8 mouse cellular contexts compared by ENCODE assay signal in genomic region chr12:109436852-109437251, GRCm38 (mm10). TPM values are rescaled to one million over a fixed set of nuclear protein-coding genes. Genes with fewer than 3 reads are reported as not detected.
A peak's percentile ranks its signal among the peaks of the same experiment; 100 is the strongest.
DNase-seq lines count a peak whose midpoint lies in the region; ATAC-seq and TF ChIP-seq lines count a peak whose summit lies in the region.

No protein-coding gene starts in this region.

- H3K9ac ChIP-seq in lung, embryonic 14.5 days, result peak overlapping the region; percentile 36; the same call in 1 of the 2 replicates
- H3K9ac ChIP-seq in intestine, embryonic 16.5 days (ENCODE audit: low read depth, low read length), result peak overlapping the region; percentile 46
- H3K9ac ChIP-seq in neural tube, embryonic 11.5 days (ENCODE audit: low read length), result no peak overlapping the region

- H3K4me1 ChIP-seq in lung, embryonic 14.5 days (ENCODE audit: insufficient read depth), result peaks cover 52% of the 10 kb centered on the region
- peaks cover 55% of the 10 kb centered on the region for H3K4me1 ChIP-seq in intestine, embryonic 16.5 days (ENCODE audit: control insufficient read depth, insufficient read depth, low read length)
- H3K4me1 ChIP-seq in neural tube, embryonic 11.5 days (ENCODE audit: control insufficient read depth, insufficient read depth, low read length), result peaks cover 20% of the 10 kb centered on the region

- H3K9me3 ChIP-seq in lung, embryonic 14.5 days (ENCODE audit: low read depth, low read length), result no peaks in the 10 kb centered on the region
- H3K9me3 ChIP-seq in intestine, embryonic 16.5 days (ENCODE audit: control insufficient read depth, low read length), result no peaks in the 10 kb centered on the region
- no peaks in the 10 kb centered on the region for H3K9me3 ChIP-seq in neural tube, embryonic 11.5 days (ENCODE audit: control insufficient read depth, low read length)

- H3K4me3 ChIP-seq in lung, embryonic 14.5 days (ENCODE audit: low read depth, low read length), result no peak overlapping the region
- no peak overlapping the region for H3K4me3 ChIP-seq in intestine, embryonic 16.5 days (ENCODE audit: low read length)
- no peak overlapping the region for H3K4me3 ChIP-seq in neural tube, embryonic 11.5 days (ENCODE audit: low read depth, low read length)

- H3K4me2 ChIP-seq in lung, embryonic 14.5 days, result 0 out of 2 replicates have a peak overlapping the region, but pooled peaks have one; percentile 3
- H3K4me2 ChIP-seq in intestine, embryonic 16.5 days (ENCODE audit: low read depth, low read length), result peak overlapping the region; percentile 3
- H3K4me2 ChIP-seq in neural tube, embryonic 11.5 days (ENCODE audit: low read depth), result no peak overlapping the region

- H3K36me3 ChIP-seq in lung, embryonic 14.5 days (ENCODE audit: insufficient read depth), result no peaks in the 10 kb centered on the region
- H3K36me3 ChIP-seq in intestine, embryonic 16.5 days (ENCODE audit: control insufficient read depth, insufficient read depth, low read length), result no peaks in the 10 kb centered on the region
- H3K36me3 ChIP-seq in neural tube, embryonic 11.5 days (ENCODE audit: control insufficient read depth, insufficient read depth, low read length), result no peaks in the 10 kb centered on the region

- peak; percentile 23; the same call in 1 of the 2 replicates for ATAC-seq in lung, embryonic 14.5 days (ENCODE audit: insufficient read depth)
- ATAC-seq in intestine, embryonic 16.5 days, result peak; percentile 59
- 0 out of 2 replicates have a peak, but pooled peaks have one; percentile 3 for ATAC-seq in neural tube, embryonic 11.5 days (ENCODE audit: insufficient read depth, low FRiP score, low TSS enrichment)

- H3K27ac ChIP-seq in lung, embryonic 14.5 days (ENCODE audit: low read depth), result peak overlapping the region; percentile 75; the same call in 1 of the 2 replicates
- H3K27ac ChIP-seq in intestine, embryonic 16.5 days (ENCODE audit: low read length), result peak overlapping the region; percentile 69
- H3K27ac ChIP-seq in neural tube, embryonic 11.5 days (ENCODE audit: low read depth, low read length), result no peak overlapping the region

- 14% methylated on average over 12 of the region's 12 CpGs for WGBS in lung, embryonic 14.5 days
- WGBS in intestine, embryonic 16.5 days, result 20% methylated on average over 12 of the region's 12 CpGs
- 19% methylated on average over 12 of the region's 12 CpGs for WGBS in neural tube, embryonic 11.5 days

- TF ChIP-seq CTCF in lung, embryonic 14.5 days (IDR thresholded peaks at IDR 0.05; ENCODE audit: low read depth), result no peak

- peak; percentile 59 for DNase-seq in embryo, embryonic 11 days
- DNase-seq in embryo, embryonic 10.5 days (ENCODE audit: low spot score), result no peak
- DNase-seq in lung, embryonic 14.5 days, result peak; percentile 53
- no peak for DNase-seq in lung, postnatal 14 days
- no peak for DNase-seq in neural tube, embryonic 11.5 days (ENCODE audit: low spot score)
- DNase-seq in left cerebral cortex, adult 11 months (ENCODE audit: low spot score), result no peak
- no peak for DNase-seq in retina, postnatal 1 day

- no peaks in the 10 kb centered on the region for H3K27me3 ChIP-seq in lung, embryonic 14.5 days (ENCODE audit: insufficient read depth, low read length)
- no peaks in the 10 kb centered on the region for H3K27me3 ChIP-seq in intestine, embryonic 16.5 days (replicated peaks; ENCODE audit: control insufficient read depth, insufficient read depth, low read length)
- peaks cover 4% of the 10 kb centered on the region; the same call in 1 of the 2 replicates for H3K27me3 ChIP-seq in neural tube, embryonic 11.5 days (ENCODE audit: control insufficient read depth, insufficient read depth, low read length)

RNA-seq across cellular contexts. Expression of gene Dlk1, which starts 15.8 kb away (rescaled TPM):
- polyA plus RNA-seq in lung, embryonic 14.5 days (2014; fragmentation: Nextera tagmentation; extraction: Ambion mirVana), result 468 and 481 TPM in 2 replicates
- 325 and 385 TPM in 2 replicates for polyA plus RNA-seq in intestine, embryonic 16.5 days (2015; fragmentation: Nextera tagmentation; extraction: Ambion mirVana)
- polyA plus RNA-seq in neural tube, embryonic 11.5 days (2014; fragmentation: Nextera tagmentation; extraction: Ambion mirVana), result 112 and 120 TPM in 2 replicates

Comparison
In these comparisons a context has a peak if more than half of its experiments do, and no peak if none do; other contexts are left out.
1. DNase-seq: peak in embryo, embryonic 11 days (single experiment) and lung, embryonic 14.5 days (single experiment); none in embryo, embryonic 10.5 days (single experiment), lung, postnatal 14 days (single experiment), neural tube, embryonic 11.5 days (single experiment), left cerebral cortex, adult 11 months (single experiment) and retina, postnatal 1 day (single experiment).
2. ATAC-seq: peak in every context shown above with its lines; median percentile 59 in intestine, embryonic 16.5 days; 23 in lung, embryonic 14.5 days; 3 in neural tube, embryonic 11.5 days.